Mouse (Mus musculus) T-cell, adult 2 months (primary cell): ENCODE data around the gene Dnajc5g.

Experiments
- DNase-seq: peaks from one replicate; pipeline ENCODE4 v3.0.0; 2022; ENCODE audit warnings: low spot score

Dnajc5g gene

DNA sequence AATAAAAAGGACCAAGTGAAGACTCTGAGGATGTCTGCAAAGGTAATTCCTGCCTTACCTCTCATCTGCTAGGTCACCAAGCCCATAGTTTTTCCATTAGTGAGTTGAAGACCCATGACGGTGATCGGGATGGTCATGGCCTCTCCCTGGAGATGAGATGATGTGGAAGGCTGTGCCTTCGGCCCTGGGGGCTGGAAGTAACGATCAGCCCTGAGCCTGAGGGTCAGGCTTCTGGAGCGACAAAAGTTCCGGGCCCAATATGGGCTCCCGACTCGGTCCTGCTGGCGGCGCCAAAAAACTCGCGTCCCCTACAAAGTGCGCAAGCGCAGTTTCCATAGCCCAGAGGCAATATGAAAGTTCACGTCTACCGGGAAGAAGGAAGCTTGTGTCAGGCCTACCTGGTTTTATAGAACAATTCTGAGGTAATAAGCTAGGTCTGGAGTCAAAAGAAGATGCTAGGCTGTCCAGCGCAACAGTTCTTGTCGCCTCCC lies 2.0 kb downstream of the Dnajc5g start, which contains the start of gene Slc30a3:
Slc30a3 (minus strand) TSS at position 238 of the 491 bp plus-strand sequence.
- DNase-seq: no peak

DNA sequence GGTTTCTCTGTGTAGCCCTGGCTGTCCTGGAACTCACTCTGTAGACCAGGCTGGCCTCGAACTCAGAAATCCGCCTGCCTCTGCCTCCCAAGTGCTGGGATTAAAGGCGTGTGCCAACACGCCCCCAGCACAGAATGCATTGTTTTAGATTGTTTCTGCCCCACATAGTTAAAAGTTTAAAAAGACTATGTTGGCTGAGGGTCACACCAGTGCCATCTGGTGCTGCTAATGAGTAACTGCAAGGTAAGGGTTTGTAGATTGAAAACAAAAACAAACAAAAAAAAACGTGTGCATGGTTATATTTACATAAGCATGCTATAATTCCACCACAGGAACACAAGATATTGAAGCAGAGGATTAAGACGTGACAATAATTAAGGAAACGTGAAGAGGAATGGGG lies 4.7 kb downstream of the Dnajc5g start:
- DNase-seq: peak; percentile 16

DNA sequence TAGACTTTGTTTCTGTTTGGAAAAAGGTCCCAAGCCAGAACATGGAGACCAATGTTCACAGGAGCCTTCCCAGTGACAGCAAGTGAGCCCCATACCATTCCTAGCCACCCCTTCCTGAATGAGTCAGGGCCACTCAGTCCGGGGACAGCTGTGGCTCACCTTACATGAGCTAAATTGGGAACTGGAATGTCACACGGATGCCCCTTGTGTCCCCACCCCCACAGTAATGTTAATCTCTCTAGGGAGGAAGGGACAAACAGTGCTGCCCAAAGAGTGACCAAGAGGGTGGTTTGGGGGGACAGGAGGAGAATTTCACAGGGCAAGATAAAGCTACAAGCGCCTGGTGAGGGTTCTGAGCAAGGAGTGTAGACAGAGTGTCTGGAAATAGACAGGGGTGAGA lies 10.3 kb downstream of the Dnajc5g start, which contains the start of gene Trim54:
Trim54 (plus strand) TSS at position 359 of the 400 bp plus-strand sequence.
- DNase-seq: no peak

DNA sequence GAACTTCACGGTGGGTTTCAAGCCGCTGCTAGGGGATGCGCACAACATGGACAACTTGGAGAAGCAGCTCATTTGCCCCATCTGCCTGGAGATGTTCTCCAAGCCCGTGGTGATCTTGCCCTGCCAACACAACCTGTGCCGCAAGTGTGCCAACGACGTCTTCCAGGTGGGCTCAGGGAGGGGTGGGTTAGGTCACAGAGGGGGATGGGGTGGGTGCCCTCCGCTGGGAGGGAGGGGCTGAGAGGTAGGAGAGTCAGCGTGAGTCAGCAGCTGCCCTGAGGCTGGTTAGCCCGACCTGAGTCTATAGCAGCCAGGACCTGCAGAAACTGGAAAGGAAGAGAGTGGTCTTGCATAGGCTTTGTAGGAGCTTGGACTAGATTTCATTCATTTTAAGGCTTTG lies 10.8 kb downstream of the Dnajc5g start:
- DNase-seq: no peak

DNA sequence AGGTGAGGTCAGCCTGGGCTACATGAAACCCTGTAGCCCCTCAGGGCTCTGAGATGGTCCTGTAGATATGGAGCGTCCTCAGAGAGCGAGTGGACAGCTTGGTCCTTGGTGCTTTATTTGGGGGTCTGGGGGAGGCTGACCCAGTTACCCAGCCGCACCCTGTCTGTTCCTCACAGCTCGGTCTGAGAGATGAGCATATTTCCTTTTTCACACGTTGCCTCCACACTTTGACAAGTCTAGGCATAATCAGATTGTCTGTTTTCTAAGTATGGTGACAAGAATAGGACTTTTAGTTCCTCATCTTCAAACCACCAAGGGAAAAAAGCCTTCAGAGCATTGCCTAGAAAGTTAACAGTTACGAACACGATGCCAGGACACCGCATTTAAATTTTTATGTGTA lies 15.0 kb downstream of the Dnajc5g start:
- no peak for DNase-seq

DNA sequence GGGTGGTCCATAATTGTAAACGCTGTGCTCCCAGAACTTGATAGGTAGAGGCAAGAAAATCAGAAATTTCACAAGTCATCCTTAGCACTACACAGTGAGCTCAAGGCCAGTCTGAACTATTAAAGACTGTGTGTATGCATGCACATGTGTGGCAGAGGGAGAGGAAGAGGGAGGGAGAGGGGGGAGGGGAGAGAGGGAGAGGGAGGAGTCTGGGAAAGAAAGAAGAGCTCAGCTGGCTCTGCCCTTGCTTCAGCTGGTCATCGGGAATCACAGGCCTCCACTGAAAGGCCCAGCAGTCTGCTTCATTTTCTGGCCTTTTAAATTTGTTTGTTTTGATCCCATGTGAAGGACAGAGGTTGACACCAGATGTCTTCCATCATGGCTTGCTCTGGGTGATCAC lies 17.4 kb downstream of the Dnajc5g start:
- DNase-seq: no peak

DNA sequence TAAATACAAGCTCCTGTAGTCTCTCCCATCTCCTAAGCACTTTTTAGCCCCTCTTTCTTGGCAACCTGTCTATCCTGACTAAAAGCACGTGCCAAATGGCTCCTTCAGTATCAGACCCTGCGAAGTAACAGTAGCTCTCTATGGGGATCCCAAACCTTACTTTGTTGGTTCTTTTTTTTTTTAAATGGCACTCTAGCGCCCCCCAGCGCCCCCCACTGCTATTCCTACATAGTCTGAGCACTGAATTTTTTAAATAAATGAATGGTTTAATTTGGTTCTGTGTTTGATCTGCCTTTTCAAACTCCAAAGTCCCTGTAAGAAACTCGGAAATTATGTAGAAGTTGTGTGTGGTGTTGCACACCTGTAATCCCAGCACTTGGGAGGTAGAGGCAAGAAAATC lies 20.0 kb downstream of the Dnajc5g start:
- DNase-seq: no peak

DNA sequence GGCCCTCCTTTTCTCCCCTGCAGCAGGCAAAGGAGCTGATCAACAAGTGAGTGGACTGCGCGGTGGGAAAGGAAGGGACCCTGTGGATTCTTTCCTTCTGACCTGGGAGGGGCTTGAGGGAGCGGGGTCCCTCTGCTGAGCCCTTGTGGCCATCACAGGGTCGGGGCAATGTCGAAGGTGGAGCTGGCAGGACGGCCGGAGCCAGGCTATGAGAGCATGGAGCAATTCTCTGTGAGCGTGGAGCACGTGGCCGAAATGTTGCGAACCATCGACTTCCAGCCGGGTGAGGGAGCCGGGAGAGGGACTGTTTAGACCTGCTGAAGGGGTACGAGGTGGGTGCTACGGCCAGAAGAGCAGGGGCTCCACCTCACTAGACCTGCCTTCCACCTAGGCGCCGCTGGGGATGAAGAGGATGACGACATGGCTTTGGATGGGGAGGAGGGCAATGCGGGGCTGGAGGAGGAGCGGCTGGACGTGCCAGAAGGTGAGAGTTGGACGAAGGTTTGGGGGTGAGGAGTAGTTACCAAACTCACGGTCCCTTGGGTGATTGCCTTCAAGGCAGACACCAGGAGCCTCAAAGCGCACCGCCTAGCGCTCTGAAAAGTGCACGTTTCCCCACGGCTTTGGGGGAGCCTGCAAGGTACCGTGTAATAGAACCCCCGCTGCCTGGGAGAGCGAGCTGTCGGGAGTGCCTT lies 30.8 kb downstream of the Dnajc5g start:
- DNase-seq: no peak

DNA sequence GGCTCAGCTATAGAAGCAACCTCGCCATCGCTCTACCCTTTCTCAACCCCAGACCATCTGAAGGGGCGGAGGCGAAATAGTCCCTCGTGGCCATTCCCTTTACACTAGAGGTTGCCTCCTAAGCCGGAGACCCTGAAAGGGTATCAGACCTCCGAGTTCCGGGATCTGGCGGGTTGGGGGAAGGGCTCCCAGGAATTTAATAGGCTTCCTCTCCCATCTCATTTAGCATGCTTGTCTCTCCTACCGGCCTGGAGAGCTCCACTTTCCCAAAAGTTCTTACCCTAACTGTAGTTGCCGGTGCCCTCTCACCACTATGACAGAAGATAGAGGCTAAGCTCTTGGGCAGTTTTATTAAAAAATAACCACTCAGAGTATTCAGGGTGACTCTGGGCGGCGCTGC lies 31.6 kb downstream of the Dnajc5g start:
- no peak for DNase-seq

DNA sequence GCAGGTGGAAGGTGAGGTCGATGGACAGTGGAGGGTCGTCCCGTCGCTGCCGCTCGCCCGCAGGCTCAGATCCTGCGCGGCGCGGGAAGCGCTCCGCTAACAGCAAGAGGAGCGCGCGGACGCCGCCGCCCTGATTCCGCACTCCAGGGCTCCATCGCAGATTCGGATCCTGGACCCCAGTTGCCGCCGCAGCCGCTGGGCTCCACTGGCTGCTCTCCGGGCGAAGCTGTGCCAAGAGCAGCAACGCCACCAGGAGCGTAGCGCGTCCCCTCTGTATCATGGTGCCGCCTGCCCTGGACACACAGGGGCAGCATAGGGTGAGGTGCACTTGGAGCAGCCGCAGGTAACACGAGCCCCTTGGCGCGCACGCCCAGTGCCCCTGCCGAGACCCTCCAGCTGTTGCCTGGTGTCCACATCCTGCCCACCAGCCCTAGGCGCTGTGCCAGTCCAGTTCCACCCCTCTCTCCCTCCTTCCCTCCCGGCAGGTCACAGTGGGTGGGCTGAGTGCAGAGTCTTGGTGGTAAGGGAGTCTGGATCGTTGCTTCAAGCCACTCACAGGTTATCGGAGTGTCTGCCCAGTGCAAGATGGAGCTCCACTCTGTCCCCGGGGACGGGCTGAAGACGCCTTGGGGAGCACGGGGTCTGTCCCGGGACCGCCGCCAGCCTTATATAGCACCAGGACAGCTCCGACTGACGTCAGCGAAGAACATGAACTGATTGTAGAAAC lies 32.3 kb downstream of the Dnajc5g start, which contains the start of gene Ucn:
Ucn (minus strand) TSS at position 589 of the 727 bp plus-strand sequence.
- DNase-seq: no peak

DNA sequence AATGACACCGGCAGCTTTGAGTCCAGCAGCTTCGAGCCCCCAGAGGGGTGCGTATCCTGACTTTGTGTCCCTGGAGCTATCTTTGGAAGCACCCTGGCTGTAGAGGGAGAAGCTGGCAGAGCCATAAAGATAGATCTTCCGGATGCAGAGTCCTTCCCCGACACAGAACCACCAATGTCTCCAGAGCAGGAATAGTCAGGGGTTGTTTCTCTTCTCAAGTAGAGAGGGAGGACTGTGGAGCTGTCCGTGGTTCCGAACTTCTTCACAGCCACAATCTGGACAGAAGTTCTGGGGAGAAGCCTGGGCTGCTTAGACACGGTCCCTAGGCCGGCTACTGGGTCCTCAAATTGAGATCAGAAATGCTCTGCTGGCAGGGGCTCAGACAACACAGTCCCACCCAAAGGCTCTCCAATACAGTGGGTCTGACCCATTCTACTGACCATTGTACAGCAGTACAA lies 32.9 kb downstream of the Dnajc5g start:
- DNase-seq: no peak

DNA sequence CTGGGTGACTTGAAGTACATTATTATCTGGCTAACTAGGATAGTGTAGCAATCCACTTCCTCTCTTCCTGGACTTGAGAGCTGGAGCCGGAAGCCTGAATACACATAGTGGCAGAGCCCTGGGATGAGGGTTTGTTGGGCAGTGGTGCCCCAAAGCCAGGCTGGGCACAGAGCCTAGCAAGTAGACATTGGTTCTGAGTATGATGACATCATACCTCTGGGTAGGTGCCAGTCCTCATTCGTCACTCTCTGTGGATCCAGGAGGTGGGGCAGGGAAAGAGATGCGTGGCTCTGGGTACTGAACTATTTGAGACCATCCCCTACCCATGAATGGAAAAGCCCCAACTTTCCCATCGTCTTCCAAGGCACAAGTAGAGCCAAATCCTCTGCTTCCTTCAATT lies 43.7 kb downstream of the Dnajc5g start:
- no peak for DNase-seq

DNA sequence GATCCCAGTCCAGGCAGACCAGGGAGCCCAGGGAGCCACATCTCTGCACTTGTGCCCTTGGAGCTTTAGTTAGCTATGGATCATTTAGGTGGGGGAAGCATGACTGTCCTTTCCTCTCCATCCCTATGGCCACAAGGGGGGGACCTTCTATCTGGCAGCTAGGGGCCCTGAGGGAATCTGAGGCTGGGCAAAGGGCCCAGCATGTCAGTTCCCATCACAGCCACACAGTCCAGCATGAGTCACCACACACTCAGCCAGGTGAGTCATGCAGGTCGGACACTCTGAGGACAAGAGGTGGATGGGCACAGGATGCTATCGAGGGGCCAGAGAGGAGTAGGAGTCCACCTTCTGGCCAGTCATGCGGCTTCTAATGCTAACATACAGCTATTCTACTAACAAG lies 45.7 kb downstream of the Dnajc5g start:
- no peak for DNase-seq

DNA sequence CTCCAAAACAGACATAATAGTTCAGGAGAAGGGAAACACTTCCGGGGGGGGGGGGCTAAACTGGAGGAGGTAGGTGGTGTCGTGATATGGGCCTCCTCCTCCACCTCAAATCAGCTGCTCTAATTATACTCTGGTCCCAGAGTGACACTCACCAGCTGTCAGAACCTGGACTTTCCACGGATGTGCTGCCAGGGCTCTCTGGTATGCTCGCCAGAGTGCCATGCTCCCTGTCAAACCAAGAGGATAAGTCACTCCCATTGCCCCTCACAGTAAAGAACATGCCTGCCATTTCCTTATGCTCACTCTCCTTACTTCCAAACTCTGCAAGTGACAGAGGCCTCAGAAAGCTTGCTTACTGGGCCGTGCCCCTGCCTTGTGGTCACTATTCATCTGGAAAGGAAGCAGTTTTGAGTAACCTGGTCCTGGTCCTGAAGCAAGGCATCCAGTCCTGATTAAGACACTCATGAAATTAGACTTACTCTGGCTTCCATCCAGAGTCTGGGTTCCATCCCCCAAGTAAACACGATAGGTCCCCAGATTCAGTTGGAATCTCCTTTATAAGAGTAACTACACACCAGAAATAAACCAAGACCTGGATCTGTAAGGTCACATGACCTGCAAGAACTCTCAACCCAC lies 47.5 kb downstream of the Dnajc5g start:
- no peak for DNase-seq

DNA sequence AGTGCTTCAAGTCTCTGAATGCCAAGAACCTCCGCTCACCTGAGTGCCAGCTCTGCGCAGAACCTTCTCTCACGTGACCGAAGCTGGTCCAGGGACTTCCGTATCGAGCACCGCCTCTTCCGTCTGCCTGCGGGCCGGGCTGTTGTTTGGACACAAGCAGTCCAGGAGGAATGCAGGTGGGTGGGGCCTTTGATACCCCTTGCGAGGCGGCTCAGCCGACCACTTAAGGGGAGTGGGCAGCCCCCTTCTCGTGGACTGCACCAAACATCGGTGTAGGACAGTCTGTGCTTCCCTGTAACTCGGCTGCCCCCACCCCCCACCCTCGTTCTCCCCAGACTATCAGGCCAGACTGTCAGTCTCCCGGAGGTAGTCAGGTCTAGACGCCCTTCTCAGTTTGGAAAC lies 48.1 kb downstream of the Dnajc5g start, which contains the start of gene Mpv17:
Mpv17 (minus strand) TSS at position 100 of the 402 bp plus-strand sequence.
- peak; percentile 70 for DNase-seq
